Mouse (Mus musculus) heart, embryonic 16.5 days (tissue): Measurements from ENCODE around the gene Fbxl4. TPM values are rescaled to one million over a fixed set of nuclear protein-coding genes. Genes with fewer than 3 reads are reported as not detected.

Source experiments
- ATAC-seq: fragments of 200-750 bp; cut with Nextera tagmentation; replicated peaks from 2 replicates; pipeline ENCODE4 v1.8.0; 2017; ENCODE audit warnings: moderate number of reproducible peaks; ENCODE audit not compliant: insufficient read depth, low FRiP score; ENCODE audit errors: extremely low read depth
- H3K27ac ChIP-seq: fragments of 300-500 bp; sonication (generic); 2 replicates; pipeline ENCODE4 v1.5.1; 2014; ENCODE audit warnings: mild to moderate bottlenecking, low read length, control low read depth, moderate library complexity
- H3K27me3 ChIP-seq: fragments of 300-500 bp; sonication (generic); 2 replicates; pipeline ENCODE4 v1.6.1; 2014; ENCODE audit warnings: low read length, mixed read lengths; ENCODE audit not compliant: control insufficient read depth, insufficient read depth
- H3K36me3 ChIP-seq: fragments of 300-500 bp; sonication (generic); 2 replicates; pipeline ENCODE4 v1.6.1; 2014; ENCODE audit not compliant: control insufficient read depth, insufficient read depth
- H3K4me1 ChIP-seq: fragments of 300-500 bp; sonication (generic); 2 replicates; pipeline ENCODE4 v1.6.1; 2014; ENCODE audit warnings: low read length, mixed read lengths; ENCODE audit not compliant: control insufficient read depth, insufficient read depth
- H3K4me2 ChIP-seq: fragments of 300-500 bp; sonication (generic); 2 replicates; pipeline ENCODE4 v1.6.1; 2014; ENCODE audit warnings: low read depth, mild to moderate bottlenecking, control low read depth, low read length
- H3K4me3 ChIP-seq: fragments of 300-500 bp; sonication (generic); 2 replicates; pipeline ENCODE4 v1.5.1; 2014; ENCODE audit warnings: mild to moderate bottlenecking, control low read depth, low read length
- H3K9ac ChIP-seq: fragments of 300-500 bp; sonication (generic); 2 replicates; pipeline ENCODE4 v1.6.1; 2014; ENCODE audit warnings: low read length, control low read depth
- H3K9me3 ChIP-seq: fragments of 300-500 bp; sonication (generic); replicated peaks from 2 replicates; pipeline ENCODE4 v1.6.1; 2016; ENCODE audit warnings: low read length; ENCODE audit not compliant: control insufficient read depth
- WGBS: fragments of 180-500 bp; shearing (Covaris S2); extraction: QIAGEN DNeasy Blood & Tissue Kit; methylation state at CpG from one replicate; pipeline ENCODE4 v1.1.7; 2014; 5-methylcytosine and 5-hydroxymethylcytosine counted together
- polyA plus RNA-seq: library from polyadenylated mRNA; unstranded; fragments of >200 nt; fragmentation: Nextera tagmentation; extraction: Ambion mirVana; gene quantifications from 2 replicates; pipeline ENCODE4 v1.2.1, GENCODE M21; 2015

The Fbxl4 gene
- polyA plus RNA-seq, 1 experiment from 2014 or later = 12.6 TPM

GRCm38 (mm10) chr4:22480858-22481205 lies 123.5 kb downstream of the Fbxl4 start:
- Histone ChIP-seq H3K27me3 (peaks cover 70% of the 10 kb centered on the region), H3K4me1 (no peaks in the 10 kb centered on the region), H3K9ac (no peak overlapping the region), H3K27ac (no peak overlapping the region), H3K9me3 (no peaks in the 10 kb centered on the region), H3K36me3 (no peaks in the 10 kb centered on the region), H3K4me3 (no peak overlapping the region), H3K4me2 (no peak overlapping the region)
- 13% methylated on average over 1 of the region's 1 CpGs for WGBS
- no peak for ATAC-seq

GRCm38 (mm10) chr4:22482118-22482517 lies 124.8 kb downstream of the Fbxl4 start:
- Histone ChIP-seq H3K4me3 (no peak overlapping the region), H3K4me2 (no peak overlapping the region), H3K4me1 (peaks cover 1% of the 10 kb centered on the region), H3K36me3 (no peaks in the 10 kb centered on the region), H3K27ac (no peak overlapping the region), H3K9ac (no peak overlapping the region), H3K27me3 (peaks cover 67% of the 10 kb centered on the region), H3K9me3 (no peaks in the 10 kb centered on the region)
- WGBS = 27% methylated on average over 2 of the region's 2 CpGs
- no peak for ATAC-seq

GRCm38 (mm10) chr4:22482756-22483280 lies 125.5 kb downstream of the Fbxl4 start:
- no peak overlapping the region for H3K4me3 ChIP-seq
- no peak overlapping the region for H3K9ac ChIP-seq
- WGBS = 8% methylated on average over 7 of the region's 7 CpGs
- no peak overlapping the region for H3K27ac ChIP-seq
- H3K4me2 ChIP-seq = no peak overlapping the region
- ATAC-seq = no peak
- peaks cover 68% of the 10 kb centered on the region for H3K27me3 ChIP-seq
- peaks cover 7% of the 10 kb centered on the region for H3K4me1 ChIP-seq
- H3K9me3 ChIP-seq = no peaks in the 10 kb centered on the region
- no peaks in the 10 kb centered on the region for H3K36me3 ChIP-seq

DNA sequence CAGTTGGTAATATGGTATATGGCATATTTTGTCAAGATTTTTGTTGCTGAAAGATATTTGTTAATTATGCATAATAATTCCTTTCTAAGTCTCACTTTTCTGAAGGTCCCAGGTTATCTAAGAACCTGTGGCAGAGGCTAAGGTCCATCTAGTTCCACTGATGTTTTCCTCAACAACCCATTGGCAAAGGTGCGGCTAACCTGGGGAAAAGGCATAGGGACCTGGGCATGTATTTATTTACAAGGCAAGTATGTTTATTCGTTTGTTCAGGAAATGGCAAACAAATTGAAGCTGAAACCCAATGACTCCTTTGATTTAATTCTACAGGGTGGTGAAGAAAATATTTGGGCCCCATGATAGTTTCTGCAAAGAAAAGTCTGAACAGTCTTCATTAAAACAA lies 126.2 kb downstream of the Fbxl4 start:
- WGBS = 18% methylated on average over 2 of the region's 2 CpGs
- Histone ChIP-seq H3K9me3 (no peaks in the 10 kb centered on the region), H3K27ac (no peak overlapping the region), H3K27me3 (peaks cover 69% of the 10 kb centered on the region), H3K36me3 (no peaks in the 10 kb centered on the region), H3K4me2 (no peak overlapping the region), H3K9ac (no peak overlapping the region), H3K4me1 (peaks cover 10% of the 10 kb centered on the region), H3K4me3 (no peak overlapping the region)
- ATAC-seq = no peak

Other genes with a start within 250 kb of the Fbxl4 start
- 0.03 TPM in 1 of 2 replicates, not detected in the other for gene Pou3f2, start 130.8 kb downstream of the Fbxl4 start, polyA plus RNA-seq